Mouse (Mus musculus): ENCODE measurements around the gene Cstf3. TPM values are rescaled to one million over a fixed set of nuclear protein-coding genes. Genes with fewer than 3 reads are reported as not detected.

Gene Cstf3
- polyA plus RNA-seq, 1 experiment from 2014 or later, result 88.2 TPM

DNA sequence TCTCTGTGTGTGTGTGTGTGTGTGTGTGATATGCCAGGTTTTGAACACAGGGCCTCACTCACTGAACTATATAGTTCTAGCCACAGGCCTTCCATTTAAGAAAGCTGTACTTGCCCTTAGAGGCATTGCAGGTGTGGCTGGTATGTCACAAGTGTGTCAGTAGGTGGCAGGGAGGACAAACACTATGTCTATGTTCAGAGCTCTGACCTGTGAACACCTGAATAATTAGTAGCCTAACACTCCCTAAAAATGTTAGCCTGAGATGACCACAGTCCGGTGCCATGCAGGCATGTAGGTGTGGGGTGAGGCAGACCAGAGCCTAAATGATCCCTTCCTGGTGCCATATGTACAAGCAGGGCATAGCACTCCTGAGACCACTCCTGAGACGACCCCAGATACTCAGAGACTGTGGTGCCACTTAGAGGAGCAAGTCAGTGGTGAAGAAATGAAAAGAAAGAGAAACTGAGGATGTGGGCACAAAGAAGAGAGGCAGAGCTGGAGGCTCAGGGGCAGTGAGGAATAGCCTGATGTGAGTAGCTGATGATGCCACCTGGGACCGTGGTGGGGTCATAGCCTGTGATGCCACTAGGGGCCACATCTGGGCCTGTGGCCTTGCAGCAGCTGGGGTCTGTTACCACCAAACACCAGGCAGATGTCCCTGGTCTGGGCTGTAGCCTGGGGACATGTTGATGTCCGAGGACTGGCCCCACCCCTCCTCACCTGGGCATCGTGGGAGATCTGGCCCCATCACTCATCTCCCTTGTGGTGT is 11.3 kb upstream of the Cstf3 start:
- 60% methylated on average over 5 of the region's 5 CpGs for WGBS
- H3K9me3 ChIP-seq, result no peaks in the 10 kb centered on the region

GRCm38 (mm10) chr2:104579784-104580446 is 10.4 kb upstream of the Cstf3 start:
- no peaks in the 10 kb centered on the region for H3K9me3 ChIP-seq
- no peak overlapping the region for H3K4me2 ChIP-seq
- H3K27me3 ChIP-seq, result no peaks in the 10 kb centered on the region
- no peak for ATAC-seq (ENCODE audit: insufficient number of reproducible peaks, insufficient read depth, low FRiP score, low TSS enrichment, low read depth)
- no peaks in the 10 kb centered on the region for H3K36me3 ChIP-seq
- no peaks in the 10 kb centered on the region for H3K4me1 ChIP-seq
- H3K4me3 ChIP-seq, result no peak overlapping the region
- H3K9ac ChIP-seq, result no peak overlapping the region
- H3K27ac ChIP-seq, result no peak overlapping the region
- WGBS, result 81% methylated on average over 7 of the region's 7 CpGs

More for the DNA sequence above, 11.3 kb upstream of the Cstf3 start:
- H3K27me3 ChIP-seq, result no peaks in the 10 kb centered on the region
- no peak overlapping the region for H3K4me2 ChIP-seq
- ATAC-seq (ENCODE audit: insufficient number of reproducible peaks, insufficient read depth, low FRiP score, low TSS enrichment, low read depth), result peak; percentile 52; the same call in 1 of the 2 replicates
- no peak overlapping the region for H3K27ac ChIP-seq
- H3K9ac ChIP-seq, result no peak overlapping the region
- no peaks in the 10 kb centered on the region for H3K4me1 ChIP-seq
- no peak overlapping the region for H3K4me3 ChIP-seq
- H3K36me3 ChIP-seq, result no peaks in the 10 kb centered on the region

- H3K4me1 ChIP-seq, result no peaks in the 10 kb centered on the region
- no peak overlapping the region for H3K4me3 ChIP-seq
- ATAC-seq (ENCODE audit: insufficient number of reproducible peaks, insufficient read depth, low FRiP score, low TSS enrichment, low read depth), result no peak
- no peaks in the 10 kb centered on the region for H3K27me3 ChIP-seq
- H3K36me3 ChIP-seq, result no peaks in the 10 kb centered on the region
- H3K9ac ChIP-seq, result no peak overlapping the region
- no peak overlapping the region for H3K27ac ChIP-seq
- 81% methylated on average over 9 of the region's 9 CpGs for WGBS
- H3K9me3 ChIP-seq, result no peaks in the 10 kb centered on the region
- no peak overlapping the region for H3K4me2 ChIP-seq
Measured at GRCm38 (mm10) chr2:104581281-104581879, 8.9 kb upstream of the Cstf3 start.

- H3K27me3 ChIP-seq, result no peaks in the 10 kb centered on the region
- H3K9ac ChIP-seq, result no peak overlapping the region
- H3K36me3 ChIP-seq, result no peaks in the 10 kb centered on the region
- H3K4me2 ChIP-seq, result no peak overlapping the region
- H3K9me3 ChIP-seq, result no peaks in the 10 kb centered on the region
- H3K27ac ChIP-seq, result no peak overlapping the region
- WGBS, result 68% methylated on average over 6 of the region's 6 CpGs
- no peak for ATAC-seq (ENCODE audit: insufficient number of reproducible peaks, insufficient read depth, low FRiP score, low TSS enrichment, low read depth)
- no peak overlapping the region for H3K4me3 ChIP-seq
- no peaks in the 10 kb centered on the region for H3K4me1 ChIP-seq
Measured at GRCm38 (mm10) chr2:104583032-104583431, 7.3 kb upstream of the Cstf3 start.

- Histone ChIP-seq H3K4me2 (no peak overlapping the region), H3K36me3 (no peaks in the 10 kb centered on the region), H3K4me1 (peaks cover 3% of the 10 kb centered on the region; the same call in 1 of the 2 replicates), H3K27ac (no peak overlapping the region), H3K4me3 (no peak overlapping the region), H3K27me3 (no peaks in the 10 kb centered on the region), H3K9ac (no peak overlapping the region), H3K9me3 (no peaks in the 10 kb centered on the region)
- no peak for ATAC-seq (ENCODE audit: insufficient number of reproducible peaks, insufficient read depth, low FRiP score, low TSS enrichment, low read depth)
- 59% methylated on average over 7 of the region's 7 CpGs for WGBS
Measured at GRCm38 (mm10) chr2:104584226-104584625, 6.1 kb upstream of the Cstf3 start.

DNA sequence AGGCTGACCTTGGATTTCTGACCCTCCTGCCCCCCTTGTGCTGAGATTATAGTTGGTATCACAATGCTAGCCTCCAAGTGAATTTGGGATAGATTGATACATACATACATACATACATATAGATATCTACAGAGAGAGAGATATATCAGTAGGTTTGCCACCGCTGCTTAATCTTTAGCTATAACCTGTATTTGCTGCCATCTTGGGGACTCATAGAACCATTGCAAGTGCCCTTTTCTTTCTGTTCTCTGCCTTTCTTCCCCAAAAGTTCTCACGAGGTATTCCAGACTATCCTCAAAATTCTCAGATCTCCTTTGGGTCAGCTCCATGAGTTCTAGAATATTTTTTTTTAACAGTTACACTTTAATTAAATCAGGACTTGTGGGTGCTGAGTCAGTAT is 4.7 kb upstream of the Cstf3 start:
- no peak overlapping the region for H3K4me2 ChIP-seq
- no peak overlapping the region for H3K9ac ChIP-seq
- no peaks in the 10 kb centered on the region for H3K36me3 ChIP-seq
- no peak overlapping the region for H3K27ac ChIP-seq
- ATAC-seq (ENCODE audit: insufficient number of reproducible peaks, insufficient read depth, low FRiP score, low TSS enrichment, low read depth), result no peak
- H3K27me3 ChIP-seq, result no peaks in the 10 kb centered on the region
- 29% methylated on average over 2 of the region's 2 CpGs for WGBS
- no peaks in the 10 kb centered on the region for H3K9me3 ChIP-seq
- peaks cover 6% of the 10 kb centered on the region; the same call in 1 of the 2 replicates for H3K4me1 ChIP-seq
- H3K4me3 ChIP-seq, result no peak overlapping the region

- no peak for ATAC-seq (ENCODE audit: insufficient number of reproducible peaks, insufficient read depth, low FRiP score, low TSS enrichment, low read depth)
- WGBS, result 93% methylated on average over 5 of the region's 5 CpGs
- H3K9ac ChIP-seq, result no peak overlapping the region
- no peak overlapping the region for H3K4me3 ChIP-seq
- no peak overlapping the region for H3K27ac ChIP-seq
- H3K4me2 ChIP-seq, result no peak overlapping the region
- no peaks in the 10 kb centered on the region for H3K27me3 ChIP-seq
- H3K9me3 ChIP-seq, result no peaks in the 10 kb centered on the region
- peaks cover 19% of the 10 kb centered on the region for H3K4me1 ChIP-seq
- no peaks in the 10 kb centered on the region for H3K36me3 ChIP-seq
Measured at GRCm38 (mm10) chr2:104588552-104588951, 1.8 kb upstream of the Cstf3 start.

DNA sequence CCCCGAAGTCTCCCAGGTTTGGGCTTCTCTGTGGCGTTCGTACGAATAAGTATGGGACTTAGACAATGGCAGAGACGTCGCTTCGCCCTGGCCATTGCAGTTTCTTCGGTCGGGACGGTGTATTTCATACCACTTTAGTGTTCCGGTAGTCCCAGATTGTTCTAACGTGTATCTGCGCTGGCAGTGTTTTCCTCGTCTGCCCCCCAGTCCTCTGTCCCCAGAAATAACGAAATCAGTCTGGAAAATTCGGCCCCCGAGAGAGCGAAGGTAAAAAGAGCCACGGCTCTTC is 450 bp downstream of the Cstf3 start:
- no peak for ATAC-seq (ENCODE audit: insufficient number of reproducible peaks, insufficient read depth, low FRiP score, low TSS enrichment, low read depth)

DNA sequence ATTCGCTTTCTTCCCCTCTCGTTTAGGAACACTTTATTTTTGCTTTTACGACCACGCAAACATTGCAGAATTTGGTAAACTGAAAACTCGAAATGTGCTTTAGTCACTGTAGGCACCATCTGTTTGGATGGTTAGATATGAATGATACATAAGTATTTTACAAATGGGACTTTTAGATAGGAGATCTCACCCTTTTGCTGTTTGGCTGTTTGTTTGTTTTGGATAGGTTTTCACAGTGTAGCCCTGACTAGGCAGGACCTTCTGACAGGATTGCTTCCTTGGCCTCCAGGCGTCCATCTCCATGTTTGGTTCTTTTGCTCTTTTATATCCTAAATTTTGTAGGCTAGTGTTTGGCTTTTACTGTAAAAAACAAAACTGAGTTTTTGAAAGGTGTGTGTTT is 818 bp downstream of the Cstf3 start:
- Histone ChIP-seq H3K4me1 (peaks cover 21% of the 10 kb centered on the region), H3K9me3 (no peaks in the 10 kb centered on the region), H3K36me3 (no peaks in the 10 kb centered on the region), H3K4me2 (peak overlapping the region; percentile 76), H3K9ac (peak overlapping the region; percentile 94), H3K27ac (peak overlapping the region; percentile 91), H3K4me3 (peak overlapping the region; percentile 95), H3K27me3 (no peaks in the 10 kb centered on the region)
- WGBS, result under 1% methylated on average over 6 of the region's 6 CpGs
- no peak for ATAC-seq (ENCODE audit: insufficient number of reproducible peaks, insufficient read depth, low FRiP score, low TSS enrichment, low read depth)

More for the DNA sequence above, 450 bp downstream of the Cstf3 start:
- Histone ChIP-seq H3K9ac (peak overlapping the region; percentile 94), H3K27ac (peak overlapping the region; percentile 91), H3K4me3 (peak overlapping the region; percentile 95), H3K36me3 (no peaks in the 10 kb centered on the region), H3K9me3 (no peaks in the 10 kb centered on the region), H3K4me2 (peak overlapping the region; percentile 76), H3K4me1 (peaks cover 21% of the 10 kb centered on the region), H3K27me3 (no peaks in the 10 kb centered on the region)
- WGBS, result under 1% methylated on average over 19 of the region's 19 CpGs

GRCm38 (mm10) chr2:104595063-104595462 is 4.7 kb downstream of the Cstf3 start:
- Histone ChIP-seq H3K36me3 (peaks cover 6% of the 10 kb centered on the region), H3K4me2 (no peak overlapping the region), H3K27ac (no peak overlapping the region), H3K4me3 (no peak overlapping the region), H3K4me1 (peaks cover 15% of the 10 kb centered on the region), H3K27me3 (no peaks in the 10 kb centered on the region), H3K9me3 (no peaks in the 10 kb centered on the region), H3K9ac (no peak overlapping the region)
- WGBS, result 68% methylated on average over 1 of the region's 1 CpGs
- no peak for ATAC-seq (ENCODE audit: insufficient number of reproducible peaks, insufficient read depth, low FRiP score, low TSS enrichment, low read depth)

DNA sequence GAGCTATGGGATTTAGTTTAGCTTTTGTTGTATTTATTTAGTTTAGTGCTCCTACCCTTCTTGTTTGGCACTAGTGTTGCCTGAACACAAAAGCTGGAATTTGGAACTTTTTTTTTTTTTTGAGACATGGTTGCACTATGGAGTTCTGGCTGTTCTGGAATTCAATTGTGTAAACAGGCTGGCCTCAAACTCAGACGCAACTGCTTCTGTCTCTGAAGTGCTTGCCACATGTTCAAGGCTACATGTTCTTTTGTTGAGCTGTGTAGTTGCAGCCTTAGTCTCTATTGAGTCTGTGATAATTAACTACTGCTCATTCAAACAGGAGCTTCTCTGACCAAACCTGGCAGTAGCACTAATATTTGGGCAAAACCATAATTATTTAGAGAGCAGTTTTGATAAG is 13.1 kb downstream of the Cstf3 start:
- Histone ChIP-seq H3K4me2 (no peak overlapping the region), H3K9ac (no peak overlapping the region), H3K27me3 (no peaks in the 10 kb centered on the region), H3K27ac (no peak overlapping the region), H3K9me3 (no peaks in the 10 kb centered on the region), H3K4me3 (no peak overlapping the region), H3K36me3 (peaks cover 11% of the 10 kb centered on the region), H3K4me1 (no peaks in the 10 kb centered on the region)
- ATAC-seq (ENCODE audit: insufficient number of reproducible peaks, insufficient read depth, low FRiP score, low TSS enrichment, low read depth), result no peak
- WGBS, result 59% methylated on average over 1 of the region's 1 CpGs

- no peak overlapping the region for H3K4me3 ChIP-seq
- H3K9me3 ChIP-seq, result no peaks in the 10 kb centered on the region
- no peaks in the 10 kb centered on the region for H3K27me3 ChIP-seq
- no peak for ATAC-seq (ENCODE audit: insufficient number of reproducible peaks, insufficient read depth, low FRiP score, low TSS enrichment, low read depth)
- no peak overlapping the region for H3K27ac ChIP-seq
- peaks cover 11% of the 10 kb centered on the region for H3K36me3 ChIP-seq
- H3K9ac ChIP-seq, result no peak overlapping the region
- H3K4me2 ChIP-seq, result no peak overlapping the region
- no peaks in the 10 kb centered on the region for H3K4me1 ChIP-seq
- WGBS, result 56% methylated on average over 5 of the region's 5 CpGs
Measured at GRCm38 (mm10) chr2:104604718-104605117, 14.4 kb downstream of the Cstf3 start.

Data from embryonic facial prominence, embryonic 13.5 days (tissue).